In genomic region chr5:120615903-120616302, GRCm38 (mm10) we compare ENCODE assay signal across 9 mouse cellular contexts. TPM values are rescaled to one million over a fixed set of nuclear protein-coding genes. Genes with fewer than 3 reads are reported as not detected.
A peak's percentile ranks its signal among the peaks of the same experiment; 100 is the strongest.
DNase-seq lines count a peak whose midpoint lies in the region; ATAC-seq and TF ChIP-seq lines count a peak whose summit lies in the region.
"Had no signal": no experiment of that assay in that cellular context is flagged by ENCODE, and none has a peak within 500 bp of the region (broad histone marks: within the 10 kb centered on the region; RNA-seq: fewer than 3 reads in every experiment).

No protein-coding gene starts in this region.

- no peak overlapping the region for H3K4me3 ChIP-seq in heart, adult 2 months
- H3K4me3 ChIP-seq in heart, embryonic 12.5 days, result no peak overlapping the region

- ATAC-seq in heart, embryonic 12.5 days (ENCODE audit: insufficient number of reproducible peaks, low FRiP score), result no peak

- DNase-seq in heart, adult 2 months, result no peak
- DNase-seq in lung, postnatal 10 days, result peak; percentile 53
- DNase-seq in lung, adult 18-20 months, result no peak
- DNase-seq in ZHBTc4 (ENCODE audit: low read depth, low spot score), result peak; percentile 91
- peak; percentile 74 for DNase-seq in splenic B cell, adult 2 months (ENCODE audit: low read depth, low spot score)
- DNase-seq in heart, adult 18-20 months, result no peak
- no peak for DNase-seq in embryo, embryonic 11 days

- no peaks in the 10 kb centered on the region for H3K36me3 ChIP-seq in heart, adult 2 months (ENCODE audit: control insufficient read depth, insufficient read depth, low read length)
- peaks cover 59% of the 10 kb centered on the region for H3K36me3 ChIP-seq in heart, embryonic 12.5 days
- peaks cover 11% of the 10 kb centered on the region for H3K36me3 ChIP-seq in splenic B cell, adult 2 months (ENCODE audit: control insufficient read depth, insufficient read depth, low read length, poor library complexity, severe bottlenecking)

- TF ChIP-seq CTCF in heart, adult 2 months (IDR thresholded peaks at IDR 0.05), result peak; percentile 66

- peaks cover 5% of the 10 kb centered on the region; the same call in 1 of the 2 replicates for H3K9me3 ChIP-seq in heart, embryonic 12.5 days (replicated peaks)

- no peaks in the 10 kb centered on the region for H3K27me3 ChIP-seq in heart, adult 2 months (ENCODE audit: control insufficient read depth, insufficient read depth, low read length)
- no peaks in the 10 kb centered on the region for H3K27me3 ChIP-seq in heart, embryonic 12.5 days (replicated peaks)
- no peaks in the 10 kb centered on the region for H3K27me3 ChIP-seq in splenic B cell, adult 2 months (ENCODE audit: control insufficient read depth, insufficient read depth, low read length, poor library complexity, severe bottlenecking)

- no peak overlapping the region for H3K4me2 ChIP-seq in heart, embryonic 12.5 days

- WGBS in heart, adult 2 months, result 96% methylated on average over 4 of the region's 4 CpGs
- WGBS in heart, embryonic 12.5 days, result 96% methylated on average over 4 of the region's 4 CpGs

- no peak overlapping the region for H3K27ac ChIP-seq in heart, adult 2 months
- no peak overlapping the region for H3K27ac ChIP-seq in heart, embryonic 12.5 days (ENCODE audit: poor library complexity, severe bottlenecking)

- TF ChIP-seq POLR2A in heart, adult 2 months (IDR thresholded peaks at IDR 0.05; ENCODE audit: insufficient read depth, low read depth, low read length), result no peak

- intact Hi-C loops in heart, adult 2 months (cut with DNase I), result no loop called here

- no peak for TF ChIP-seq EP300 in heart, adult 2 months (IDR thresholded peaks at IDR 0.05; ENCODE audit: insufficient read depth, low read depth, low read length)

- H3K9ac ChIP-seq in heart, adult 2 months (ENCODE audit: low read depth, low read length), result no peak overlapping the region
- H3K9ac ChIP-seq in heart, embryonic 12.5 days, result no peak overlapping the region

- peaks cover 6% of the 10 kb centered on the region for H3K4me1 ChIP-seq in heart, adult 2 months (ENCODE audit: control insufficient read depth, insufficient read depth, low read length)
- H3K4me1 ChIP-seq in heart, embryonic 12.5 days (replicated peaks), result peaks cover 18% of the 10 kb centered on the region

- H3K79me2 ChIP-seq in heart, adult 2 months (replicated peaks; ENCODE audit: control insufficient read depth, insufficient read depth, low read length), result no peaks in the 10 kb centered on the region; the same call in 1 of the 2 replicates

RNA-seq across cellular contexts. Expression of gene Ddx54, which starts 3.4 kb away (rescaled TPM):
- total RNA-seq in heart, adult 2 months (2021), result 10 to 100 TPM; 21.4 to 22.5 TPM
- 16.2 and 18.2 TPM in 2 replicates for polyA plus RNA-seq in heart, adult 2 months (2012; rRNA removed)
- 38.7 and 38.8 TPM in 2 replicates for polyA plus RNA-seq in heart, embryonic 12.5 days (2016; fragmentation: Nextera tagmentation; extraction: Ambion mirVana)
- 10 to 100 TPM; 19.2 to 23.0 TPM for total RNA-seq in heart, adult 18-20 months (2021)

RNA-seq across cellular contexts. Expression of gene Rita1, which starts 3.5 kb away (rescaled TPM):
- total RNA-seq in heart, adult 2 months (2021), result 10 to 100 TPM; 14.2 to 16.0 TPM
- 15.3 and 21.7 TPM in 2 replicates for polyA plus RNA-seq in heart, adult 2 months (2012; rRNA removed)
- polyA plus RNA-seq in heart, embryonic 12.5 days (2016; fragmentation: Nextera tagmentation; extraction: Ambion mirVana), result 9.1 and 10.8 TPM in 2 replicates
- total RNA-seq in heart, adult 18-20 months (2021), result 10 to 100 TPM; 13.4 to 16.3 TPM

RNA-seq across cellular contexts. Expression of gene Cfap73, which starts 18.1 kb away (rescaled TPM):
- total RNA-seq in heart, adult 2 months (2021), result not detected
- polyA plus RNA-seq in heart, adult 2 months (2012; rRNA removed), result 0.16 TPM in 1 of 2 replicates, not detected in the other
- not detected in 2 replicates for polyA plus RNA-seq in heart, embryonic 12.5 days (2016; fragmentation: Nextera tagmentation; extraction: Ambion mirVana)
- total RNA-seq in heart, adult 18-20 months (2021), result not detected
- polyA plus RNA-seq: heart, embryonic 16.5 days had no signal

RNA-seq across cellular contexts. Expression of gene Iqcd, which starts 27.1 kb away (rescaled TPM):
- total RNA-seq in heart, adult 2 months (2021), result not detected
- polyA plus RNA-seq in heart, adult 2 months (2012; rRNA removed), result 0.14 and 0.20 TPM in 2 replicates
- polyA plus RNA-seq in heart, embryonic 12.5 days (2016; fragmentation: Nextera tagmentation; extraction: Ambion mirVana), result 0.19 and 0.33 TPM in 2 replicates
- not detected for total RNA-seq in heart, adult 18-20 months (2021)

RNA-seq across cellular contexts. Expression of gene Tpcn1, which starts 27.4 kb away (rescaled TPM):
- 10 to 100 TPM; 30.7 to 35.1 TPM for total RNA-seq in heart, adult 2 months (2021)
- polyA plus RNA-seq in heart, adult 2 months (2012; rRNA removed), result 53.7 and 59.7 TPM in 2 replicates
- polyA plus RNA-seq in heart, embryonic 12.5 days (2016; fragmentation: Nextera tagmentation; extraction: Ambion mirVana), result 17.1 and 17.3 TPM in 2 replicates
- 10 to 100 TPM; 29.7 to 35.5 TPM for total RNA-seq in heart, adult 18-20 months (2021)

Comparison
In these comparisons a context has a peak if more than half of its experiments do, and no peak if none do; other contexts are left out.
1. DNase-seq: peak in lung, postnatal 10 days (single experiment), ZHBTc4 (single experiment) and splenic B cell, adult 2 months (single experiment); none in heart, adult 2 months (0 of 2), lung, adult 18-20 months (0 of 2), heart, adult 18-20 months (0 of 2) and embryo, embryonic 11 days (single experiment).